Mouse (Mus musculus) kidney, adult 9 months (tissue): ENCODE measurements at regions not wholly inside any gene's neighbourhood (a gene's known extent, or its start where the extent isn't known, plus 50 kb on each side); places are given as distances from the start of the nearest gene placed in this dataset.

Source experiments
- DNase-seq: peaks from one replicate; pipeline ENCODE4 v3.0.0; 2022

GRCm38 (mm10) chr9:61233251-61233650 is 138.9 kb upstream of the Tle3 start:
- no peak for DNase-seq

- no peak for DNase-seq
Measured at GRCm38 (mm10) chr9:61235653-61236610, 136.2 kb upstream of the Tle3 start.

GRCm38 (mm10) chr9:61238687-61239250 is 133.4 kb upstream of the Tle3 start:
- DNase-seq, result no peak

DNA sequence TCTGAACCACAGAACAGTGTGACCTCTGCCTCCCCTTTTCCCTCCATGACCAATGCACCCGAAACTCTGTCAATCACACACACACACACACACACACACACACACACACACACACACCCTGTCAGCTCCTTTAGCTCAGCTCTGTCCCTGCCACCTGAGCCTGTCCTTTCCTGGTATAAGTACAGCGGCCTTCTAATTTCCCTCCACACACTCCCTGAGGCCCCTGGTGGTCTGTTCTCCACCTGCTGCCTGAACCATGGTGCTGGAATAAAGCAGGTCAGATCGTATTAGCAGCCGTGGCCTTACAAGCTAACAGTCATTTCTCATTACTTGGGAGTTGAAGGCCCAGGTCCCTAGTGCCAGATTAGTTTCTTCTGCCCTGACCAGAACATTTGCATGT is 132.8 kb upstream of the Tle3 start:
- DNase-seq, result no peak

DNA sequence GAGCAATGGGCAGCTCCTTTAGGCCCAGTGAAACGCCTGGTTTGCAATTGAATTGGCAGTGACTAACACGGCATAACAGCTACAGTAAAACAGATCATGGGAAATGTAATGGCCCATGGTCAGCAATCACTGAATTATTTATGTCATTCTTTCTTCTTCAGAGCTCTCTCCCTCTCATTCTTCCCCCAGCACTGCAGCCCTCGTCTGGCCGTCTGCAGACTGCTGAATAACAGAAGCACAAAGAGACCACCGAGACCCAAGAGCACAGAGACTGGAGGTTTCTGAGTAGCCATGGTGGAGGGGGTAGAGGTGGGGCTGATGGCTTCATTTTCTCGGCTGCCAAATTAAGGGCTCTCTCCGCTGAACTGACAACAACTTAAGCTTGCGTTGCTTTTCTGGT is 130.7 kb upstream of the Tle3 start:
- no peak for DNase-seq

DNA sequence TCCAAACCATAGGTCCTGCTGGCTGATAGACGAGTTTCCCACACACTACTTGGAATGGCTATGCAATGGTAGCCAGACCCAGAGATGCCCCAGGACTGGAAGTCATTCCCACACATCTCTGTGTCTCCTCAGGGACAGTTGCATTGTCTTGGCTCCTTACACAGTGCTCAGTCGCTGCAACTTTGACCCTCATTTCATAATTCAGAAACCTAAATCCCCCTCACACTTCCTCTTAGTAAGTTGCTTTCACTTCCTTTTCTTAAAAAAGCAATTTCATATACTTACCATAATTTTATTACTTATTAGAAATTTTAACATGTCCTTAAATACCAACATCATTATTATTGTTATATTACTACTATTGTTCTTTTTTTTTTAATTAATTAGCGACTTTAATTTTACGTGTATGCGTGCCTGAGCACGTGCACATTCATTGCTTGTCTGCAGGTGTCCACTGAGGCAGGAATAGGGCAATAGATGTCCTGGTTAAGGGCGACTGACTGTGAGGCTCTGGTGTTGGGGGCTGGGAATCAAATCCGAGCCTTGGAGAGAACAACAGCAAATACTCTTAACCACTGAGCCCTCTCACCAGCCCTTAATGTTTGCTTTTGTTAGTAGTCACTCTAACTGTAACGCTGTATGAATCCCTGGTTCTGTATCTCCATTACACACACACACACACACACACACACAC is 129.9 kb upstream of the Tle3 start:
- no peak for DNase-seq

DNA sequence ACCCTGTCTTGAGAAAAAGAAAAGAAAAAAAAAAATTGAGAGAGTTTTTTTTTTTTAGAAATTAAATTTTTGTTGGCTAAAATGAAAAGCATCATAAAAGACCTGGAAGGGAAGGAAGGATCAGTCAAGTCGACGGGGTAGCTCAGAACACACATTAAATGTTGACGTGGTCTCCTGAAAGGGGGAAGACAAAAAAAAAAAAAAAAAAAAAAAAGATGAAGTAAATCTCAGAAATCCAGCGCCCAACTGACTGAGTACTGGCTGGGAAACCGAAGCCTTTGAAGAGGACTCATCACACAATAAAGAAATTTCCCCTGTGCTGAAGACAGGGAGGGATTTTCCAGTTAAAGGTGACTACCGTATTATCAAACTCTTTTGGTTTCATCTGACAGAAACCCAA is 128.9 kb upstream of the Tle3 start:
- DNase-seq, result no peak

DNA sequence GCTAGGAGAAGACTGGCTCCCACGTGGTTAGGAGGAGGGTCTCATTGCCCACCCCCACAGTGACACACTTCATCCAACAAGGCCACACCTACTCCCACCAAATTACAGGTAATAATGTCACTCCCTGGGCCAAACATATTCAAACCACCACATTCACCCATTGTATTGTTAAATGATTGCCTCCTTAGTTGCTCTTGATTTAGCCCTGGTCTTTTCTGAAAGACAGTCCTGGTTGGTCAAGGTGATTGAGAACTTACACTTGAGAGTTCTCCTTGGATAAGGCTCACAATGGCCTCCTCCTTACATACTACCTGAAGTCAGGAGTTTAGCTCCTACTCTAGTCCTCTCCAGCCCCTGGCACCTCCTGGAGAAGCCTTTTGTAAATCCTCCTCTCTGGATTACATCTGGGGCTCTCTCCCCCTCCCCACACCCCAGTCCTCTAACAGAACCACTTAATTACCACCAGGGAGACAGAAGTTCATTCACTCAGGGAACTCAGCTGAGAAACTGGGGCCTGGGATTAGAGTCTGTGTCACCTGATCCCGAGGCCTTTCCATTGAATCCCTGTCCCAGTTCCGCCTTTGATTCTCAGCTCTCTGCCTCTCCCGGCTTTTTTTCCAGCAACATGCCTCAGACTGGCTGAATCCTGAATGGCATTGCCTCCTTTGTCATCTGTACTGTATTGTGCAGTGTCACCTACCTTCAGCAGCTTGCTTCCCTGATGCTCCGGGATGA is 122.3 kb upstream of the Tle3 start:
- no peak for DNase-seq

DNA sequence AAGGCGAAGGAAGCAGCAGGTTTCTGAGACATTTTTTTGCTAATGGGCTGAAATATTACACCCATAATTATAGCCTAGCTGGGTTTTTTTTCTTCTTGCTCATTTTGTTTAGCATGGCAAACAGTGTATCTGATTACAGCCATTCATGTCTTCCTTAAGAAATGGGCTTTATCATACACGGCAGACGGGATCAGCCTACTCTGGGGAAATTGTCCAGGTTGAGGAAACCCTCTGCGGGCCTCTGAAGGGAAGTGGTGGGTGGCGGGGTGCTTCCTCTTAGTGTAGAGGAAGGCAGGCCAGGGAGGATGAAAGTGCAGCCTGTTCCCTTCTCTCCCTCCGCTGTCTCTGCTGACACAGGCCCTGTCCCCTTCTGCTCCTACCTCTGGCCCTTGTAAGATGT is 120.6 kb upstream of the Tle3 start:
- no peak for DNase-seq

- DNase-seq, result no peak
Measured at GRCm38 (mm10) chr9:61253761-61254160, 118.4 kb upstream of the Tle3 start.

DNA sequence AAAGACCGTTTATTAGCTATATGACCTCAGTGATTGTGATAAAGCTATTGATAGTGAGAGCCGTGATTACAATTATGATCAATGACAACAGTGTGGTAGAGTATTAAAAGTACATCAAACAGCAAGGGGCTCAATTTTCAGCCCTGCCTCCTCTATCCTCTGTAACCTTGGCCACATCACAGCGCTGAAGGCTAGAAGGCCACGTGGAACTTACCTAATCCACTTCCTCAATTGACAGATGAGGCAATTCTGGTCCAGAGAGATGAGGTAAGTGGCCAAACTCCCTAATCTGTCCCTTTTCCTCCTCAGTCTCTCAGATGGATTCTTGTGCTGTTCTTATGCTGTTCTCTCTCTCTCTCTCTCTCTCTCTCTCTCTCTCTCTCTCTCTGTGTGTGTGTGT is 114.7 kb upstream of the Tle3 start:
- no peak for DNase-seq

- no peak for DNase-seq
Measured at GRCm38 (mm10) chr9:61258100-61258499, 114.1 kb upstream of the Tle3 start.

DNA sequence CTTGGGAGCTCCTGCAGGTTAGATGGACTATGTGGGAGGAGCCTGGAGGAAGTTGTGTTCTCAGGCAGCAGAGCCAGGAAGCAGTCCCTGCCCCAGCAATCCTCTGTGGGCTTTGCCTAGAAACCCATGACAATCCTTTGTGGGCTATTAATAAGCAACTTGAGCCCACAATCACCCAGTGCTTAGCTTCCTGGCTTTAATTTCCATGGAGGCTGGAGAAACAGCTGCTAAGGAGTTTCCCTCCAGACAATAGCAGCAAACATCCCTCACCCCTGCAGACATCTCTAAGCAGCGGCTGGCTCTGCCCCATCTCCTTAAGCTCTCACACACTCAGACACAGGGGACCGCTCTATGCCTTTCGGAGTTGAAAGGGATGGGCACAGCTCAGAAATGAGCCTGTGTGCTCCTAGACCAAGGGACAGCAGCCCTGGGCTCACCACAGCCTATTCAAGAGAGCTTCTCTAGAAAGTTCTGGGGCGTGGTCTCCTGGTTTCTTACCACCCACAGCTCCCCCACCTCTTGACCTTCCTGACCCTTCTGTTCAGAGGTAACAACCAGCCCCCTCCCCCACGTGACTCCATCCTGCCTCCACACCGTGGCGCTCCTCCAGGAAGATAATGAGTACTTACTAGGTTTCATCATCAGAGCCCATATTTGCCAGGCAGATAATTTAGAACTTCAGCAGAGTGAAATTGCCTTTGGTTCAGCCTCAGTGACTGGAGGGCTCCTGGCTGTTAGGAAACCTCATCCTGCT is 112.6 kb upstream of the Tle3 start:
- no peak for DNase-seq

DNA sequence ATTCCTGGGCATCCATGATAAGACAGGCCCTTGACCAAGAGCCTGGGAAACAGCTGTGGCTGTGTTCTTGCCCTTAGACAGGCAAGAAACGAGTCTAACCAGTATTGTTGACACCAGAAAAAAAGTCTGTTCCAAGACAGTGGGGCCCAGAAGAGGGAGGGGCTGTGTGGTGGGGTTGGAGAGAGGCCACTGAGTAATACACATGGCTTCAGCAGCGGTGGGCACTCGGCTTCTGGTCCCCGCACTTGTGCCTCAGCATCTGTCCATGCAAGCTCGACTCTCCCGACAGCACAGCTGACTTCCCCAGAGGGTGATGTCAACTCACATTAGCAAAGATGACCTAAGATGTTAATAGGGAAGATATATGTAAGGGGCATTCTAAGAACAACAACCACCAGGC is 110.9 kb upstream of the Tle3 start:
- no peak for DNase-seq

GRCm38 (mm10) chr9:61261739-61262333 is 110.3 kb upstream of the Tle3 start:
- no peak for DNase-seq

DNA sequence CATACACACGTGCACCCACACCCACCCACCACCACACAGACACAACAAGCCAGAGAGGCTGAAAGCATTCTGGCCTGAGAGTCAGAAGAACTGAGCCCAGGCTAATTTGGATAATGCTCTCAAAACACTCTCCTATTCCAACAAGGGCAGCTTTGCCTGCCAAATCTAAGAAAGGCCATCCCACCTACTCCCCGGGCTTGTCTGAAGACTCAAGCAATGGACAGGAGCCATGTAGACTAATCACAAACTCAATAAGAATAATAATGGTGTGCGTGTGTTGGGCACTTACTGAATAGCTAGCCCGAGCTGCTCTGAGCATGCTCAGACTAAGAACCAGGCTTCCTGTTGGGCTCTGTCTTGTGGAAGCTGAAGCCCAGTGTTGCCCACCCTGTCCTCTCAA is 108.8 kb upstream of the Tle3 start:
- no peak for DNase-seq

GRCm38 (mm10) chr9:61265466-61265865 is 106.7 kb upstream of the Tle3 start:
- DNase-seq, result no peak

DNA sequence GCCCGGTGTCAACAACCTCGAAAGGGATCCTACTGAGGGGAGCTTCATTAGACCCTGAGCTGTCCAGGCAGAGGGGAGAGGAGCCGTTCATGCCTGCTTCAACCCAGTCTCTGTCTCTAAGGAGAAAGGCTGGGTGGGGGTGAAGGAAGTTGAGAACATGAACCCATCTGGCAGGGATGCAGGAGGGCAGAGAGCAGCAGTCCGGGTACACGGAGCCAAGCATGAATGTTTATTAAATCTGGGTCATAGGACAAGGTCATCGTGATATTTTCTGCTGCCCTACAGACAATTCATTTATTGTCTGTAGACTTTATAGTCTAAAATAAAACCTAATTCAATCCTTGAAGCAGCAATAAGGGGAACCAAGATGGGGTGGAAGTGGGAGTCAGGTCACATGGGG is 105.2 kb upstream of the Tle3 start:
- DNase-seq, result peak; percentile 48

DNA sequence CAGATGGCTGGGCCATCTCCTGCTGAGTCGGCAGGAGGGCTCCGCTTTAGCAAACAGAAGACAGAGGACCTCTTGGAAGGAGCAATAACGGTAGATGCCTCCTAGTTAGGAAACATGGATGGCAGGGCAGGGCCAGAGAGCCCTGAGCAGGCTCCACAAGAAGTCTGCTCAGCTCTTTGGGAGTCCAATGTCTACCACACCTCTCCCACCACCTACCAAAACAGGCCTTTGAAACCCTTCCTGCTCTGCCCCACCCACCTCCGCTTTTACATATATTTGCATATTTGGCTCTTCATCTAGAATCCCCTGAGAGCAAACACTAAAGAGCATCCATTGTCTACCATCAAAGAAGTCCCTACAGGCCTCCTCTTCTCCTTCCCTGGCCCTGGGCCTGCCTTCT is 104.6 kb upstream of the Tle3 start:
- no peak for DNase-seq

GRCm38 (mm10) chr9:61268162-61268561 is 104.0 kb upstream of the Tle3 start:
- DNase-seq, result no peak

DNA sequence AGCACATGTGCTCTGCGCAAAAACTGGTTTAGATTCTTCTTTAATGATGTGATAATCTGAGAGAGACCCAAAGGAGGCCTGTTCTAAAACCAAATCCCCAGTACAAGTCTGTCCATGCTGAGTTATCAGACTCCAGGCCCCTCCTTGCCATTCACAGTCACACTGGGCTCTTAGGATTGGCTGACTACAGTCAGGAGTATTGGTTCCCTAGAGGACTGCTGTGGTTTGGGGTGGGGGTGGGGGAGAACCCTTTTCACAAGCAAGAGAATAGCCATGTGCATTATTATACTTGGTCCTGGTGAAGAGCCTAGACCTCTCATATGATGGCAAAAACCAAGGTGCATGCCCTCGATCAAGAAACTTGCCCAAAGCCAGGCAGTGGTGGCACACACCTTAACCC is 103.5 kb upstream of the Tle3 start:
- DNase-seq, result no peak
